Mouse (Mus musculus) gastrocnemius, adult 8-10 months (tissue): ENCODE data around the gene Gjd2. TPM values are rescaled to one million over a fixed set of nuclear protein-coding genes. Genes with fewer than 3 reads are reported as not detected.

Experiments used
- DNase-seq, 2 experiments: peaks; one replicate each; pipeline ENCODE4 v3.0.0; 2022; ENCODE audit warnings: low spot score in 2 of 2
- total RNA-seq, 4 experiments: library from RNA; stranded (reverse); gene quantifications; 2 replicates each; pipeline ENCODE4 v1.2.4; 2022

Gene Gjd2
- total RNA-seq, 4 experiments from 2014 or later, result not detected

DNA sequence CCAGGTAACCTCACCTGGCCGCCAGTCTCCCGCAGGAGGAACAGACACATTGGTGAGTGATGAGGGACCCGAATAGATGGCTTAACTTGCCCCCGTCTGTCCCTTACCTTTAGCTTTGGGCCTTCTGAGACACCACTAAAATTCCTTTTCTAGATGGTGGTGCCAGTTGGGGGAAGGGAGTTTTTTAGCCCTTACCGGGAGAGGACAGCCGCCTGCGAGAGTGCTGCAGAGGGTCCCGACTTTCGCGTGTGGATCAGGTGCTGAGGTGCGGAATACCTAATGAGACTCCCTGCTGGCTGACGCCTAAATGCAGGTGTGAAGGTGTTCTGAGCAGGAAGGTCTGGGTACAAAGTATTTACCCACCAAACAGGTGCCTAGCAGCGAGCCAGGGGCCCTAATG, 427 bp upstream of the Gjd2 start:
- DNase-seq, result no peak

DNA sequence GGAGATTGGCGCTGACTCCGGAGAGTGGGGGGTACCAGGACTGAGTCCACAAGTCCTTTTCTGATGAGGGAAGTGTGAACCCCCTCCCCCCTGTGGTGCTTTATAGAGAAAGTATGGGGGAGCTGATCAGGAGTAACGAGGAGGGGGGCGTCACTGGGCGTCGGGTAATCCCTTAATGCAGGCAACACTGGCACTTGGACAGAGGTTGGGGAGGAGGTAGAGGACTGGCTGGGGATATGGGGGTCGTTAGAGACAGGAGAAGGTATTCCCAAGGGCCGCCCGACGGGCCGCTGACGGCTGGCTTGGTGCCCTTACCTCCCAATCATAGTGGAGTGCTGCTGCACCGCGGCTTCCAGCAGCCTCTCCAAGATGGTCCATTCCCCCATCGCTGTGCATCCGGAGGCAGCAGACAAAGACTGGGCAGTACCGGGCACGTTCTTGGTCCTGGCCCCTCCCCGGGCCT, 639 bp downstream of the Gjd2 start:
- no peak for DNase-seq

DNA sequence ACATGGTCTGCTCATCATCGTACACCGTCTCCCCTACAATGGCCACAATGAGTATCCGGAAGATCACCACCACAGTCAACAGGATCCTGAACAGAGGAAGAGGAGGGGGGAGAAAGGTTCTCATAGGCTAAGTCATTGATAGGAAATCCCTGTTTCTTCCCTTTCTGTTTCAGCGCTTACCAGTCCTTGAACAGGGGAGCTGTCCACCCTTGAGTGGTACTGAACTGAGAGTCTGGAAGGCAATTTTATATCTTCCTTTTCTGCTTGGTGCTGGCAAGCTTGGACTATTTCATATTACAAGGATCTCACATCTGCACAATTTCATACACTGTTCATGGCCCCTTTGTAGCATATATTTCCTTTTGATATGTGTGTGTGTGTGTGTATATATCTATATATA, 1.6 kb downstream of the Gjd2 start:
- no peak for DNase-seq

DNA sequence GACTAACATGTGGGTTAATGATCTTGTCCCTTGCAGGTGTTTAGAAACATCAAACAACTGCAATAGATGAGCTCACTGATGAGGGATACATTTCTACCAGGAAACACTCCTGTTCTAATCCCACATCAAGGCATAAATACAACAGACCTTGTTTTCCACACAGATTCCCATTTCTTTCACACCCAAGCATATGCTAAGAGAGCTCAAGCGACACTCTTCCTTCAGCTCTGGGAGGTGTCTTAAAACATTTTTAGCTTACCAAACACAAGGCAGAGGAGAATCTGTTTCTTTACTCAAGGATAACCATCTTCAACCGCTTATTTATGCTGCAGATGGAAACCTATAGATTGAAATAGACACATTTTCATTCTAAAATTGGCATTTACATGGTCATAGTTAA, 5.1 kb downstream of the Gjd2 start:
- no peak for DNase-seq

DNA sequence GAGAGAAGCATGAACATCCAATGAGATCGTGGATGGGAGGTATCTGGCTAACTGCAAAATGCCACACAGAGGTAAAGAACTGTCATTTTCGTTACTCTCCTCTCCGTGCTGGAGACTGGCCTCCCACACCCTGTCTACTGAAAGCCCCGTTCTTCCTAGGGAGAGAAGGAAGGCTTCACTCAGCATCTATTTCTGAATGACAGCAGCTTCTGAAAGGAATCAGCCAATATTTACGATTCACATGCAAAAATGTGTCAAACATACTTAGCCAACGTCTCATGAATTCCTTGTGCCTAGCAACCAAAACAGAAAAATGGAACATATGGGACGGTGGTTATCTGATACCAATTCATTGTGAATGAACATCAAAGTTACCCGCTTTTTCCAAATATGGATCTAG, 15.9 kb downstream of the Gjd2 start:
- DNase-seq, result no peak

DNA sequence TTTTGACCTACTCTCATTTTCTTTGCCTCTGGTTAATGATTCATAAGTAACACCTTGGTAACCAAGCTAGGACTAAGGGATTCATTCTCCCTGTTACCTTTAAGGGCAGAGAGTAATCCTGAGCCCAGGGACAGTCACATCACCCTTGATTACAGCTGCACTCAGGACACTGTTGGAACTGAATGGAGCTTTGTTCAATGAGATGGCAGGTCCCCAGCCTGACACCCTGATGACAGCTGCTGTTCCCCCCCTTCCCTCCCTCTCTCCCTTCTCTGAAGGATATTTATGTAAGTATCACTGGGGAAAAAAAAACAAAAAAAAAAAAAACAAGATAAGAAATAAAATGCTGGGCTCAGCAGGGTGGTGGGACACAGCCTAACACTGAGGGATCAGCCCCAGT, 16.5 kb downstream of the Gjd2 start:
- no peak for DNase-seq

DNA sequence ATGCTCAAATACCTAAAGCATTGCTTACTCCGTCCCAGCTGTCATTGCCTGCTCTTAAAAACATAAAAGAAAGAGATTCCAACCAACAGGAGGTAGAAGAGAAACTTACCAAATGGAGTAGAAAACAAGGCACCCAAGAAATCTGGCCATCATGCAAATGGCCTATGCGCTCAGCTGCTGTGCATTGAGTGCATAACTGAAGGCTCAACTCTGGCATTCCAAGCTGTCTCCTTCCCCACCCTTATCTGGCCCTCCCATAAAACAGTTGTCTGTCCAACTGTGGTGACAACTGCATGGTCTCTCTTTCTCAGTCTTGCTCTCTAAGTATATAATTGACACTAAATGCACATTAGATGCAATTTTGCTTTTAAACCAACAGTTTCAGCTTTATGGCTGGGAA, 28.5 kb downstream of the Gjd2 start:
- DNase-seq, result no peak

DNA sequence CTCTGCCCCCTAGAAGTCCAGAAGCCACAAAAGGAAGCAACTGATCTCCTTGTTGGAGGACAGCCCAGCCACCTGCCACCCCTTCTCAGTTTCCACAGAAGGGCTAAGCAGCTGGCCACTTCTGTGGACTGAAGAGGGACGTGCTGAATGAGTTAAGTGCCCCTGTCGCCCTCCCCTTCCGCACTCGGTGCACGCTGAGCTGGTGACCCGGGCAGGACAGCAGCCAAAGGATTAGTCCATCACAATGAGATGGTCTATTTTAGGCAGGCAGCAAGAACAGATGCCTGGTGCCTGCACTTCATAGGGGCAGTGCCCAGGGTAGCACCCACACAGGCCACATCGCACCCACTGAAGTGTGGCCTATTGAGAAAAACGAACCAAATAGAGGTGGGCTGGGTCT, 32.8 kb downstream of the Gjd2 start:
- DNase-seq, result peak; percentile 8 to 34

DNA sequence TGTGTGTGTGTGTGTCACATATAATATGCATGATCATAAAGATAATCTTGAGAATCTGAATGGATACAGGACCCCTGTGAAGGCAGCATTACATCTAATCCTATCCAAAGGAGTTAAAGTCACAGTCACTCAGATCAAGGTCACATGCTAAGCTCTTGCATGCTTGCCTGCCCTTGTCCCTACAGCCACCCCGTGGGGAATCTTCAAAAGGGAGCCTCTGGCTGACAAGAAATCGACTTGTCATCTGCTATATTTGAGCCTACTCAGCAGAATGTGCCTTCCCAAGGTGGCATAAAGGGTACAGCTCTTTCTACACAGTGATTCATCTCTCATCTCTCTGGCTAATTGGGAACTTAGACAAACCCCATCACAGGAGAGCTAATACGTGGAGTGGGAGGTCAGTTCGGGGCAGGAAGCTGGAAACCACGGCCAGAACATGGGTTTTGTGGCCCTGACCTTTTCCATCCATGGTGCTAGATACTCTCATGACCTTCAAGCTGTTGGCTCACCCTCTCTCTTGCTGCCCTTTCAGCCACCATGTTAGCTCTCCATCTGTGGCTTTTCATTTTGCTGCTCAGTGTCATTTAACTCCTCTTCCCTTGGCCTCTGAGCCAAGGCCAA, 35.2 kb downstream of the Gjd2 start:
- DNase-seq, result no peak

DNA sequence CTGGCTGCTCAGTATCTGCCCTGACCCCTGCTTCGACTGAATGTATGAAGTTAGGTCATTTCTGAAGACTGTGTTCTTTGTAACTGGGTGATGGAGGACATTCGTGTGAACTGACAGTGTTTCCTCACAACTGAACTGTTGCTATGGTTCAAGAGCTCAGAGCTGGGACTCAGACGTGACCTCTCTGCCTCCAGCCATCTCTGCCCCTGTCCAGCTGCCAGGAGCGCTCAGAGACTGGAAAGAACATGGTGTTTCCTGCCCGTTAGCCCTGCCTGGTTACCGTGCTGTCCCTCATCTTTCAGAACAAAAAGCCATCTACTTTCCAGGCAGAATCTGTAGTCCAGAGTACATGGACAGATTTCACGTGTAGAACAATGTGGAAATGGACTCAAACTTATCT, 39.5 kb downstream of the Gjd2 start:
- no peak for DNase-seq

DNA sequence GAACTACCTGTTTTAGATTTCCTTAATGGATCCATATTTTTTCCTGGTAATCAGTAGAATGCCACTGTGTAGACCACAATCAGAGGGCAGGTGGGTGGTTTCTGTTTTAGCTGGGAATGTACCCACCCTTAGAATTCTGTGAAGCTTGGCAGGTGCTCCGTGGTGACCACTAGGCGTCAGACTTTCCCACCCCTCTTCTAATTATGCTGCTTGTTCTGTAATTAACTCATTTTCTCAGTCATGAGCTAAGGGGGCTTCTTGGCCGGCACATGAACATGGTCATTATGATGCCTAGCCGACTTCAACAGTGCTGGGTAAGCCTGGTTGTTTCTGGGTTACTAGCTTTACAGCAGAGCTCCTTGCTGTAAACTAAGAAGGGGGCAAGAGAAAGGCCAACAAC, 47.0 kb downstream of the Gjd2 start:
- no peak for DNase-seq

Other genes with a start within 250 kb of the Gjd2 start
- gene Scg5, start 184.5 kb downstream of the Gjd2 start, total RNA-seq, result under 1 TPM in 2 of 4 experiments, not detected in 2; 0.27 to 0.59 TPM
- gene Arhgap11a, start 165.0 kb downstream of the Gjd2 start, total RNA-seq, result 1 to 10 TPM in 2 of 4 experiments, under 1 TPM in 2; 0.65 to 1.2 (median 0.92) TPM
- gene Actc1, start 39.9 kb upstream of the Gjd2 start, total RNA-seq, result 100 to 1,000 TPM in 1 of 4 experiments, 10 to 100 TPM in 3; 39.7 to 199 (median 83.9) TPM
- gene Aqr, start 173.4 kb upstream of the Gjd2 start, total RNA-seq, result 10 to 100 TPM in 3 of 4 experiments, 1 to 10 TPM in 1; 9.7 to 12.1 (median 11.2) TPM
- 10 to 100 TPM; 18.1 to 27.7 (median 21.5) TPM for gene Zfp770, start 187.8 kb upstream of the Gjd2 start, total RNA-seq